Mouse (Mus musculus) NIH3T3 (cell line): ENCODE results near the gene Dpp6.
"Not testable (repeated sequence)": the region's sequence is repeated elsewhere in the genome, so short reads cannot be mapped to it uniquely, and the experiment has no call there.

Source experiments
- DNase-seq: peaks from one replicate; pipeline ENCODE4 v3.0.0-alpha.2; 2012; ENCODE audit warnings: low read depth

Gene Dpp6

GRCm38 (mm10) chr5:27501338-27501737 lies 684.3 kb downstream of the Dpp6 start, which contains the start of gene Speer4b:
Gene Speer4b, minus strand, starts transcription at chr5:27501438.
- DNase-seq, result not testable (repeated sequence)

- DNase-seq, result no peak
These were observed 701.7 kb downstream of the Dpp6 start for GRCm38 (mm10) chr5:27518716-27519115.

- DNase-seq, result no peak
These were observed 709.9 kb downstream of the Dpp6 start for GRCm38 (mm10) chr5:27526906-27527305.

- peak; percentile 61 for DNase-seq
These were observed 727.8 kb downstream of the Dpp6 start for GRCm38 (mm10) chr5:27544816-27545270.

GRCm38 (mm10) chr5:27549291-27549690 lies 732.3 kb downstream of the Dpp6 start:
- no peak for DNase-seq

- no peak for DNase-seq
These were observed 748.7 kb downstream of the Dpp6 start for GRCm38 (mm10) chr5:27565700-27566099.

GRCm38 (mm10) chr5:27587970-27588758 lies 771.2 kb downstream of the Dpp6 start:
- peak; percentile 3 for DNase-seq

GRCm38 (mm10) chr5:27604132-27604531 lies 787.1 kb downstream of the Dpp6 start:
- no peak for DNase-seq

- DNase-seq, result peak; percentile 80
These were observed 798.8 kb downstream of the Dpp6 start for GRCm38 (mm10) chr5:27615769-27616168.

GRCm38 (mm10) chr5:27621811-27622210 lies 804.8 kb downstream of the Dpp6 start:
- no peak for DNase-seq

- no peak for DNase-seq
These were observed 806.9 kb downstream of the Dpp6 start for GRCm38 (mm10) chr5:27623876-27624275.

- DNase-seq, result no peak
These were observed 815.1 kb downstream of the Dpp6 start for GRCm38 (mm10) chr5:27632151-27632550.

GRCm38 (mm10) chr5:27635941-27636340 lies 818.9 kb downstream of the Dpp6 start:
- no peak for DNase-seq

GRCm38 (mm10) chr5:27641876-27642275 lies 824.9 kb downstream of the Dpp6 start:
- no peak for DNase-seq

GRCm38 (mm10) chr5:27651879-27652814 lies 835.1 kb downstream of the Dpp6 start:
- peak; percentile 81 for DNase-seq

GRCm38 (mm10) chr5:27656101-27656500 lies 839.1 kb downstream of the Dpp6 start:
- no peak for DNase-seq

- DNase-seq, result no peak
These were observed 840.7 kb downstream of the Dpp6 start for GRCm38 (mm10) chr5:27657672-27658071.

- DNase-seq, result no peak
These were observed 841.2 kb downstream of the Dpp6 start for GRCm38 (mm10) chr5:27658165-27658564.

GRCm38 (mm10) chr5:27658569-27658968 lies 841.6 kb downstream of the Dpp6 start:
- no peak for DNase-seq

GRCm38 (mm10) chr5:27659019-27659418 lies 842.0 kb downstream of the Dpp6 start:
- DNase-seq, result no peak

GRCm38 (mm10) chr5:27659781-27660180 lies 842.8 kb downstream of the Dpp6 start:
- DNase-seq, result no peak

- no peak for DNase-seq
These were observed 847.1 kb downstream of the Dpp6 start for GRCm38 (mm10) chr5:27664111-27664510.

GRCm38 (mm10) chr5:27671487-27671886 lies 854.5 kb downstream of the Dpp6 start:
- no peak for DNase-seq
